Mouse (Mus musculus) E14TG2a.4 (cell line): ENCODE measurements around the gene Fras1.

Experiments
- CTCF ChIP-seq: conservative IDR thresholded peaks from 2 replicates; pipeline ENCODE4 v1.5.1; 2014; ENCODE audit warnings: low read length
- POU5F1 ChIP-seq: IDR thresholded peaks from 2 replicates; pipeline ENCODE4 v1.6.1; 2014; ENCODE audit warnings: low read length, borderline replicate concordance

DNA sequence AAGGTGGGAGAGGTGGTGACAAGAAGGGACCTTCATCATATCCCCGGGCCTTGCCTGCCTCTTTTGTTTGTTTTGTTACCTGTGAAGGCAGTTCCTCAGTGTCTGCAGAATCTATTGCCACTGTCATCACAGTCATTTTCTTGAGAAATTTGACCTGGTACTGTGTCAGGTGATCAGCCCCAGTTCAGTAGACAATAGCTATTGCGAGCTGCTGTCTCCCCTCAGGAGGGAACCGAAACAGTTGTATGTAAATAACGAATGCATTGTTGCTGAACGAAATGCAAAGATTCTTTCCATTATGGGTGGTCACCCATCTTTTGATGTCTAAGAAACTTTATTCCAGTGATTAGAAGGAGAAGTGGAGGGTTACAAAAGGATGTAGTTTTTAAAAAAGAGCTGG lies 137.2 kb downstream of the Fras1 start:
- TF ChIP-seq CTCF: no peak
- TF ChIP-seq POU5F1: no peak
